Mouse (Mus musculus): ENCODE data around the gene Atcay. TPM values are rescaled to one million over a fixed set of nuclear protein-coding genes. Genes with fewer than 3 reads are reported as not detected.
A peak's percentile ranks its signal among the peaks of the same experiment; 100 is the strongest.

The Atcay gene
- total RNA-seq (2012; rRNA removed) (0.08 and 0.17 TPM in 2 replicates), total RNA-seq (2014; rRNA removed) (0.05 TPM in 1 of 2 replicates, not detected in the other), polyA plus RNA-seq (2012; ENCODE audit: insufficient read length, low read depth) (0.06 and 0.12 TPM in 2 replicates)

DNA sequence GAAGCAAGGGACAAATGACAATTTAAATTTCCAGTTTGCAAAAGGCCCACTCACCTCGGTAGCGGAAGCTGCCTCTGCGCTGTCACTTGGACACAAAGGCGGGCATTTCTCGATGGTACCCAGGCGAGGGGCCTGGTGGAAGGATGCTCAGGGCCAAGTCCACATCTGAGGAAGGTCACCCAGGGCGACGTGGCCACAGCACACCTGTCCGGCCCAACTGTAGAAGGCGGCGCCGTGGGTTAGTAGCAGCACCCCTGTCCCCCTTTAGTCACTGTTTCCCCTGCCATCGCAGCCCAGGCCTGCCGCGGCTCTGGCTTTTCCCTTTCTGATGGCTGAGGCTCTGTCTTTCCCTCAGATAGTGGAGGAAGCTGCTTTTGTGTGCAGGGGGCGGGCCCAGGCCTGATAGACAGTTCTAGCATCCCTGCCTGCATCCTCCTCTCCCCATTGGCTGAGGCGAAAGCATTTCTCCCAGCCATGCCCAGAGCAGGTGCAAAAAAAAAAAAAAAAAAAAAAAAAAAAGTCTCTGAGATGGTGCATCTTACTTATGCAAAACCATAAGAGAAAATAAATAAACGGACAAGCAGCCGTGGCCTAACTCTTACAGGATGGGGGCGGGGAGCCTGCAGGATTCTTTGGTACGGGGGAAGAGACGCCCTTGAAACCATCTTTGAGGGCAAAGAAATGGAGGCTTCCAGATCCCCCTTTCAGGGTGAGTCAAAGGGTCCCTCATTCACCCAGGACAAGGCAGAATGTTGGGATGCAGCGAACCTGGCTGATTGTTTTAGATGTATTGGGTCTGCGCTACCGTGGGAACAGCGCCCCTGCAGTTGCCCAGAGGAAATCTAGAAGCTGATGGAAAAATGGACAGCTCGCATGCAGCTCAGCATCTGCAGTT, at the start of gene Atcay:
Gene Atcay, minus strand, starts transcription at position 396 of the 895 bp plus-strand sequence.
- TF ChIP-seq ZKSCAN1 (IDR thresholded peaks at IDR 0.05; ENCODE audit: borderline replicate concordance, low read depth, low read length), result no peak
- no peak for TF ChIP-seq BHLHE40 (IDR thresholded peaks at IDR 0.05; ENCODE audit: low read depth, low read length)
- TF ChIP-seq SIN3A (IDR thresholded peaks at IDR 0.05; ENCODE audit: low read length), result no peak
- TF ChIP-seq ZNF384 (IDR thresholded peaks at IDR 0.05; ENCODE audit: low read depth, low read length), result peak; percentile 51; the same call in 1 of the 2 replicates
- no peak for TF ChIP-seq MYC (IDR thresholded peaks at IDR 0.05; ENCODE audit: low read depth, low read length)
- TF ChIP-seq USF2 (conservative IDR thresholded peaks at IDR 0.05; ENCODE audit: low read depth, low read length), result no peak
- TF ChIP-seq JUN (IDR thresholded peaks at IDR 0.05; ENCODE audit: insufficient read depth, low read depth, low read length), result no peak
- peak in 1 of 2 experiments; percentile 15; a peak in 1 of 4 replicates for TF ChIP-seq CTCF (conservative IDR thresholded peaks at IDR 0.05 in 1 of 2, IDR thresholded peaks at IDR 0.05 in 1 of 2; ENCODE audit: low read depth in 2 of 2, low read length in 2 of 2)
- Histone ChIP-seq H3K9me3 (replicated peaks; ENCODE audit: low read length) (no peaks in the 10 kb centered on the region), H3K27ac (ENCODE audit: insufficient read depth, low read depth) (no peak within 1 kb of the TSS), H3K27me3 (replicated peaks) (peaks cover 16% of the 10 kb centered on the region), H3K36me3 (replicated peaks in 1 of 2; ENCODE audit: control insufficient read depth in 1 of 2, insufficient read depth in 1 of 2, low read length in 1 of 2) (peaks cover 0 to 15% of the 10 kb centered on the region in 2 experiments), H3K9ac (ENCODE audit: insufficient read depth, low read depth) (no peak within 1 kb of the TSS), H3K4me1 (ENCODE audit: control insufficient read depth in 1 of 2, insufficient read depth in 2 of 2) (peaks cover 14 to 17% of the 10 kb centered on the region in 2 experiments), H3K4me3 (replicated peaks in 1 of 3; ENCODE audit: low read depth in 2 of 3, low read length in 2 of 3, poor library complexity in 1 of 3) (no peak within 1 kb of the TSS), H3K4me2 (ENCODE audit: insufficient read depth, low read depth, poor library complexity, severe bottlenecking) (no peak within 1 kb of the TSS), H3K79me2 (replicated peaks; ENCODE audit: control insufficient read depth, extremely low read depth, insufficient read depth, poor library complexity, severe bottlenecking) (no peaks in the 10 kb centered on the region)
- no peak for DNase-seq (ENCODE audit: extremely low read depth)
- dilution Hi-C loops (cut with MboI; ENCODE audit: extremely low pct_ligation_motif_present, extremely low pct_unique_long_range_greater_than_20kb, low sequenced_read_pairs) (no loop called here), in situ Hi-C loops (cut with MboI; ENCODE audit: low pct_ligation_motif_present, low pct_unique_long_range_greater_than_20kb, low sequenced_read_pairs) (no loop called here)

DNA sequence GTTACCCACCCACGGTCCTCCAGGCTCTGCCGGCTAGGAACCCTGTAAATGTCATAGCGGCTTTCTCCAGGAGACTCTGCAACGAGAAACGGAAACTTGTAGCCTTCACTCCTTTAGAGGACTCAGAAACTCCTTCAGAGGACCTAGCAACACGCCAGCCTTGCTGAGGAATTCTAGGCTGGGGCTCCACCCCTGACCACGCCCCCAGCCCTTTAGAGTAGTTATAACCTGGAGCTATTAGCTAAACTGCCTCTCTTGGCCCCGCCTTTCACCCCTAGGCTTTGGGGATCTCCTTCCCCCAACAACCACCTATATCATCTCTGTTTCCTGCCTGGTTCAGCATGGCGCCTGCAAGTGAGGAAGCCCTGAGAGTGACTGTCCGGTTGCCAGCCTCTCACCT, 48.9 kb upstream of the Atcay start:
- H3K36me3 ChIP-seq (replicated peaks in 1 of 2; ENCODE audit: control insufficient read depth in 1 of 2, insufficient read depth in 1 of 2, low read length in 1 of 2), result peaks cover 0 to 7% of the 10 kb centered on the region in 2 experiments
- H3K27ac ChIP-seq (ENCODE audit: insufficient read depth, low read depth), result no peak overlapping the region
- dilution Hi-C loops (cut with MboI; ENCODE audit: extremely low pct_ligation_motif_present, extremely low pct_unique_long_range_greater_than_20kb, low sequenced_read_pairs) (no loop called here), in situ Hi-C loops (cut with MboI; ENCODE audit: low pct_ligation_motif_present, low pct_unique_long_range_greater_than_20kb, low sequenced_read_pairs) (no loop called here)
- no peak overlapping the region for H3K4me2 ChIP-seq (ENCODE audit: insufficient read depth, low read depth, poor library complexity, severe bottlenecking)
- no peak overlapping the region for H3K4me3 ChIP-seq (replicated peaks in 1 of 3; ENCODE audit: low read depth in 2 of 3, low read length in 2 of 3, poor library complexity in 1 of 3)
- no peaks in the 10 kb centered on the region for H3K79me2 ChIP-seq (replicated peaks; ENCODE audit: control insufficient read depth, extremely low read depth, insufficient read depth, poor library complexity, severe bottlenecking)
- peaks cover 30% of the 10 kb centered on the region for H3K27me3 ChIP-seq (replicated peaks)
- peaks cover 4 to 20% of the 10 kb centered on the region in 2 experiments; a peak in 3 of 4 replicates for H3K4me1 ChIP-seq (ENCODE audit: control insufficient read depth in 1 of 2, insufficient read depth in 2 of 2)
- TF ChIP-seq SIN3A (IDR thresholded peaks at IDR 0.05; ENCODE audit: low read length), result no peak
- no peak for TF ChIP-seq BHLHE40 (IDR thresholded peaks at IDR 0.05; ENCODE audit: low read depth, low read length)
- no peak for TF ChIP-seq E2F4 (IDR thresholded peaks at IDR 0.05; ENCODE audit: insufficient replicate concordance, low read depth, low read length)
- DNase-seq (ENCODE audit: extremely low read depth), result no peak
- no peak overlapping the region for H3K9ac ChIP-seq (ENCODE audit: insufficient read depth, low read depth)
- H3K9me3 ChIP-seq (replicated peaks; ENCODE audit: low read length), result peaks cover 6% of the 10 kb centered on the region

- peaks cover 15 to 25% of the 10 kb centered on the region in 2 experiments for H3K36me3 ChIP-seq (replicated peaks in 1 of 2; ENCODE audit: control insufficient read depth in 1 of 2, insufficient read depth in 1 of 2, low read length in 1 of 2)
- peaks cover 6% of the 10 kb centered on the region for H3K9me3 ChIP-seq (replicated peaks; ENCODE audit: low read length)
- no peak overlapping the region for H3K9ac ChIP-seq (ENCODE audit: insufficient read depth, low read depth)
- no peak overlapping the region for H3K27ac ChIP-seq (ENCODE audit: insufficient read depth, low read depth)
- no peak for TF ChIP-seq ZC3H11A (IDR thresholded peaks at IDR 0.05; ENCODE audit: low read depth, low read length)
- TF ChIP-seq SIN3A (IDR thresholded peaks at IDR 0.05; ENCODE audit: low read length), result no peak
- TF ChIP-seq SMC3 (IDR thresholded peaks at IDR 0.05; ENCODE audit: low read depth, low read length), result no peak
- TF ChIP-seq POLR2A (IDR thresholded peaks at IDR 0.05; ENCODE audit: low read depth, low read length), result no peak
- in situ Hi-C loops (cut with MboI; ENCODE audit: low pct_ligation_motif_present, low pct_unique_long_range_greater_than_20kb, low sequenced_read_pairs) (no loop called here), dilution Hi-C loops (cut with MboI; ENCODE audit: extremely low pct_ligation_motif_present, extremely low pct_unique_long_range_greater_than_20kb, low sequenced_read_pairs) (no loop called here)
- H3K4me2 ChIP-seq (ENCODE audit: insufficient read depth, low read depth, poor library complexity, severe bottlenecking), result no peak overlapping the region
- H3K79me2 ChIP-seq (replicated peaks; ENCODE audit: control insufficient read depth, extremely low read depth, insufficient read depth, poor library complexity, severe bottlenecking), result no peaks in the 10 kb centered on the region
- H3K4me1 ChIP-seq (ENCODE audit: control insufficient read depth in 1 of 2, insufficient read depth in 2 of 2), result peaks cover 0 to 14% of the 10 kb centered on the region in 2 experiments; a peak in 2 of 4 replicates
- H3K4me3 ChIP-seq (replicated peaks in 1 of 3; ENCODE audit: low read depth in 2 of 3, low read length in 2 of 3, poor library complexity in 1 of 3), result no peak overlapping the region
- H3K27me3 ChIP-seq (replicated peaks), result peaks cover 12% of the 10 kb centered on the region
- no peak for DNase-seq (ENCODE audit: extremely low read depth)
These were observed 47.0 kb upstream of the Atcay start for GRCm38 (mm10) chr10:81277676-81278075.

All from CH12.LX (cell line).